Mouse (Mus musculus) lung, adult 10 weeks (tissue): Measurements from ENCODE around the gene Fpr2. TPM values are rescaled to one million over a fixed set of nuclear protein-coding genes. Genes with fewer than 3 reads are reported as not detected.

Experiments
- polyA plus RNA-seq: library from polyadenylated mRNA; stranded (reverse); fragments of 350-450 nt; fragmentation: Illumina TruSeq; extraction: RNeasy Lipid Tissue Mini Kit (QIAGEN cat#74804); gene quantifications from one replicate; pipeline ENCODE4 v1.2.3, GENCODE M21; 2014; ENCODE audit warnings: low read depth, low replicate concordance; ENCODE audit not compliant: insufficient read depth

Gene Fpr2
- polyA plus RNA-seq: 20.2 TPM

DNA sequence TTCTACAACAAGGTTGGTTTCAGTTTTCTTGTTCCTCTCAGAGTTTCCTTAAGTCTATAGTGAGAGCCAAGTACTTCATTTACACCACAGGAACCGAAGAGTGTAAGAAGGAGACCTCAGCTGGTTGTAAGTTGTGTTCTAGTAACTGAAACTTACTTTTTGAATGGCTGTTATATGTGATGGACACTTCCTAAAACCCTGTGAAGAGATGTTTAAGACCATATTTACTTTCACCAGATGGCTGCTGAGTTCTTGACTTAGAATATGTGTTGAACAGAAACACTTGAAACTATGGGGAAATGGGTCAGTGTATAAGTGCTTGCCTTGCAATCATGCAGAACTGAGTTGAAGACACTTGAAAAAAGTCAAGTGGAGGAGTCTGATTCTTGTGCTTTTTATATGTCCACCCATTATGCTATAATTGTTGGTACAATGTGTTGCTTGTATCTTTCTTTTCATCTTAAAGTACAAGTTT lies at the start of gene Fpr2, which contains the start of gene Fpr3:
TSS of gene Fpr2 (plus strand) at position 51 of the 475 bp plus-strand sequence.
TSS of gene Fpr3 (plus strand) at position 79 of the 475 bp plus-strand sequence.

DNA sequence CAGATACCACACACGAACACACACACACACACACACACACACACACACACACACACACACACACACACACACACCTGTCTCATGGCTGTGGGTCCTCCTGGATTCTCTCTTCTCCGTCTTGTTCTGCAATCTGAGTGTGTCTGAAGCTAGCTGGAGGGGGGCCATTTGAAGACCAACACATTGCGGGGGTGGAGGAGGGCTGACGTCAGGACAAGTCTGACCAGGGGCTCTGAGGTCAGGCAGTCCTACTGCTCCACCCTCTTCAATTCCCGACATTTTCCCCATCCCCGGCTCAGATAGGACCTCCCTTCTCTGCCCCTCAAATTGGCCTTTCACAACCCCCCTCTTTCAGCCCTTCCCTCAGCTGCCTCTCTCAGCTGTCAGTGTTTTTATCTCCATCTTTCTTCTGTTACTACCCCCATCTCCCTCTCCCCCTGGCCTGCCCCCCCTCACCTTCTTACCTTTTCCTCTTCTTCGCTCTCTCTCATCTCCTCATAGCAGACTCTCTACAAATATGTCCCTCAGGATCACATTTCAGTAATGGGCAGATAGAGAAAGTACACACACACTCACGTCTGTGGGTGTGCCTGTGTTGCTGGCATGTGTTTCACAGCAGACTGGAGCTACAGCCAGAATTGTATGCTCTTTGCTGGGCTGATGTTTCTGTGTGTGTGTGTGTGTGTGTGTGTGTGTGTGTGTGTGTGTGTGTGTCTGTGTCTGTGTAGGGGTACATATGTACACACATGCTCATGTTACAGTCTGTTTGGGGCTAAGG lies 32.4 kb upstream of the Fpr2 start, which contains the start of gene Has1:
TSS of gene Has1 (minus strand) at position 142 of the 775 bp plus-strand sequence.

DNA sequence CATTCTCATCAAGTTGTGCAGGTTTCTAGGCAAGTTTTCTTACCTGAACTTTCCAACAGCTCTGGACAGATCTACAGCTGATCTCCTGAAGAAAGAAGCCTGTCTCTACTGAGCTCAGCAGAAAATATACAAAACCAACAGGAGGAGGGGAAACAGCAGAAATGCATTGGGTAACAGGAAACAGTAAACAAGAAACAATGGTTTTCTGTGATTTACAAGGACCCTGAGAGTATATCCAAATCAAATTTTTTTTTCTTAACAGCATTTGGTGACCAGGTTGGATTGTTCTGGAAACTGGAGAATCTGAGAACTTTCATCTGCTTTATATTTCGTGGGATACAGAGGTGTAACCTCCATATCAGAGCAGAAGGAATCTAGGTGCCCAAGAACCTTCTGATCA lies 3.8 kb upstream of the Fpr2 start, which contains the start of gene Fpr1:
TSS of gene Fpr1 (minus strand) at position 101 of the 400 bp plus-strand sequence.

Other genes starting within 250 kb of the Fpr2 start
- gene Vmn2r90, start 184.1 kb upstream of the Fpr2 start, polyA plus RNA-seq: not detected
- gene Spaca6, start 60.7 kb upstream of the Fpr2 start, polyA plus RNA-seq: 13.0 TPM
- gene Has1, start 32.6 kb upstream of the Fpr2 start, polyA plus RNA-seq: 3.3 TPM
- gene Fpr1, start 3.9 kb upstream of the Fpr2 start, polyA plus RNA-seq: 18.4 TPM
- not detected for gene Fpr3, start within 50 bp of the Fpr2 start, polyA plus RNA-seq
- gene Fpr-rs4, start 133.9 kb downstream of the Fpr2 start, polyA plus RNA-seq: not detected
- gene Vmn2r124, start 161.6 kb downstream of the Fpr2 start, polyA plus RNA-seq: not detected
- not detected for gene Vmn2r91, start 197.2 kb downstream of the Fpr2 start, polyA plus RNA-seq